Mouse (Mus musculus) activated CD4-positive, CD25-positive, alpha-beta regulatory T cell, adult 4 months (primary cell): ENCODE data around the gene Klhl12. TPM values are rescaled to one million over a fixed set of nuclear protein-coding genes. Genes with fewer than 3 reads are reported as not detected.
A peak's percentile ranks its signal among the peaks of the same experiment; 100 is the strongest.

ENCODE experiments used
- ATAC-seq: one replicate; pipeline ENCODE4 v1.8.0; 2017
- polyA plus RNA-seq, 2 experiments: library from polyadenylated mRNA; unstranded; fragments of 100-300 nt; shearing (Covaris generic); gene quantifications; one replicate each; pipeline ENCODE4 v1.2.1; 2017

Gene Klhl12
- polyA plus RNA-seq, 2 experiments from 2014 or later, result 10.7 to 12.2 TPM

DNA sequence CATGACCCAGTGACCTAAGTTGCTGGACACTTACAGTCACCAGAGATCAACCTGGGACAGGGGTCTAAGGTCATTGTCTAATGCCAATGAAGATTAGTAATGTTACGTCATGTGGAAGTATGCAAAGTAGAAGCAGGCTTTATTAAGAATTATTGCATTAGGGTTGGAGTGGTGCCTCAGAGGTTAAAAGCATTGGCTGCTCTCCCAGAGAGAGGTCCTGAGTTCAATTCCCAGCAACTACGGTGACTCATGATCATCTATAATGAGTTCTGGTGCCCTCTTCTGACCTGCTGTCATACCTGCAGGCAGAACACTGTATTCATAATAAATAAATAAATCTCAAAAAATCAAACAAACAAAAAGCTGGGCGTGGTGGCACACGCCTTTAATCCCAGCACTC, 5.1 kb upstream of the Klhl12 start:
- ATAC-seq, result no peak

DNA sequence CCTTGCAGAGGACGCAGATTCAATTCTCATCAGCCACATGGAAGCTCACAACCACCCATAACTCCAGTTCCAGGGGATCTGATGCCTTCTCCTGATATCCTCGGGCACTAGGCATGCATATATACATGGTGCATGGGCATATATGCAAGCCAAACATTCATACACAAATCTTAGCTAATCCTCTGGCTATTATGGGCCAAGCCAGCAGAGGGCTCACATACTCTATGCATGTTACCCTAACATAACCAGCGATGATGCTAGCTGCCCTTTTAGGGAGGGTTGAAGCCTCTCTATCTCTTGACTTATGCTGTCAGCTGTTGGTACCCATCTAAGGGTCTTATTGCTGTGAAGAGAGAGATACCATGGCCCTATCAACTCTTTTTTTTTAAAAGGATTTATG, 4.3 kb upstream of the Klhl12 start:
- ATAC-seq, result peak; percentile 40

GRCm38 (mm10) chr1:134456060-134456459, 729 bp downstream of the Klhl12 start:
- ATAC-seq, result no peak

GRCm38 (mm10) chr1:134458139-134458727, 2.9 kb downstream of the Klhl12 start:
- no peak for ATAC-seq

GRCm38 (mm10) chr1:134460294-134461284, 5.3 kb downstream of the Klhl12 start:
- ATAC-seq, result no peak

DNA sequence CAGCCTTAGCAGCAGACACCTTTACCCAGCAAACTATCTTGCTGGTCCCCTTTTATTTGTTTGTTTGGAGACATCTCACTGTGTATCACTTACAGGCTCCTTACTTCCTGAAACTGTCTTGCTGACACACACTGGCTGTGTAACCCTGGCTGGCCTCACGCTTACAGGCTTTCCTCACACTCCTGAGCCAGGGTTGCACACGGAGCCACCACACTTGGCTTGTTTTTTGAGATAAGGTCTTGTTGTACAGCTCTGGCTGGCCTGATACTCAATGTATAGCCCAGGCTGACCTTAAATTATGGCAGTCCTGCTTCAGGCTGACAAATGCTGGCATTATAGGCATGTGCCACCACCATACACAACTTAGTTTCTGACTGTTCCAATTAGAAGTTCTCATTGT, 29.3 kb downstream of the Klhl12 start:
- ATAC-seq, result no peak

- ATAC-seq, result no peak
Observed at GRCm38 (mm10) chr1:134490903-134491801, 35.8 kb downstream of the Klhl12 start.

GRCm38 (mm10) chr1:134492276-134492675, 36.9 kb downstream of the Klhl12 start:
- ATAC-seq, result no peak

- no peak for ATAC-seq
Observed at GRCm38 (mm10) chr1:134493496-134493895, 38.2 kb downstream of the Klhl12 start.

GRCm38 (mm10) chr1:134493956-134494355, 38.6 kb downstream of the Klhl12 start:
- ATAC-seq, result no peak

GRCm38 (mm10) chr1:134494428-134495215, 39.3 kb downstream of the Klhl12 start, which contains the start of gene Rabif:
Gene Rabif, plus strand, starts transcription at chr1:134494648.
- ATAC-seq, result peak; percentile 96

DNA sequence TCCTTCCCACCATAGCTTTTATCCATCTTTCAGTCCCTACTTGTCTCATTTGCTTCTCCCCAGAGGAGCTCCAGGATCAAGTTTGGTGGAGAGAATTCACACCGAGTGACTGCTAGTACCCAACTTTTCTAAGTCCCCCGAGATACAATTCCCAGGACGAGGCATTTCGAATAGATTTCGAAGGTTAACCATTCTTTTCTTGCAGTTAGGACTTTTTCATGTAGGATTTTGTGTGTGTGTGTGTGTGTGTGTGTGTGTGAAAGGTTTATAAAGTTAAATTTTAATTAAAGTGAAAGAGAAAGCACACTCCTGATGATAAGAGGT, 39.8 kb downstream of the Klhl12 start:
- ATAC-seq, result no peak

- no peak for ATAC-seq
Observed at GRCm38 (mm10) chr1:134495991-134496390, 40.7 kb downstream of the Klhl12 start.

- no peak for ATAC-seq
Observed at GRCm38 (mm10) chr1:134500916-134501315, 45.6 kb downstream of the Klhl12 start.

DNA sequence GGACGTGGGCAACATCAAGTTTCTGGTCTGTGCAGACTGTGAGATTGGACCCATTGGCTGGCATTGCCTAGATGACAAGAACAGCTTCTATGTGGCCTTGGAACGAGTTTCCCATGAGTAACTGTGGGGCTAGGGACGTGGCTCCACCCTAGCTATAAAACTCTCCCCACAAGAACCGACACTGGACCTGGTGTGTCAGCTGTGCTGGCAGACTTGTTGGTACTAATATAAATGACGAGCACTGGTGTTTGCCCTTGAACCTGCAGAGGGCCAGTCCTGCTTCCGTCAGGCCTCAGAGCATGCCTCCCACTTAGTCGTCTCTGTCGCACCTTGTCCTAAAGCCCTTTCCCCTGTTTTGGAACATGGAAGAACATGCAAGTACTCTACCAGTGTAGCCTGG, 50.9 kb downstream of the Klhl12 start:
- no peak for ATAC-seq

- ATAC-seq, result peak; percentile 94
Observed at GRCm38 (mm10) chr1:134510018-134510417, 54.7 kb downstream of the Klhl12 start.

DNA sequence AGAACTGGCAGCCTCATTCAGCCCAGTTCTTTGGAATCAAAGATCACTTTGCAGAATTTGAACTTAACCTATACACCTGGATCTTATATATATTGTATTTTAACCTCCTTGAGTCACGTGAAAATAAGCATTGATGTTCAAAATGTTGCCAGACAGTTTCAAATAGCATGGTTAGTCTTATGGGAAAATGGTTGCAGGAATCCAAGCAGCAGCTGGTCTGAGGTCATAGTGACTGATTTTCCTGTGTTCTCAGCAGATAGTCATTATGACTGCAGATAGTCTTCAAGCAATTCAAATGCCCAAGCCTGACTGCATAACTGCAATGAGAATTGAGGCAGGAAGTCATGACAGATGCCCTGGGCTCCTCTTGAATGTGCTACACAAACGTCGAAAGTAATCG, 56.9 kb downstream of the Klhl12 start:
- ATAC-seq, result no peak

GRCm38 (mm10) chr1:134512584-134512983, 57.3 kb downstream of the Klhl12 start:
- no peak for ATAC-seq

DNA sequence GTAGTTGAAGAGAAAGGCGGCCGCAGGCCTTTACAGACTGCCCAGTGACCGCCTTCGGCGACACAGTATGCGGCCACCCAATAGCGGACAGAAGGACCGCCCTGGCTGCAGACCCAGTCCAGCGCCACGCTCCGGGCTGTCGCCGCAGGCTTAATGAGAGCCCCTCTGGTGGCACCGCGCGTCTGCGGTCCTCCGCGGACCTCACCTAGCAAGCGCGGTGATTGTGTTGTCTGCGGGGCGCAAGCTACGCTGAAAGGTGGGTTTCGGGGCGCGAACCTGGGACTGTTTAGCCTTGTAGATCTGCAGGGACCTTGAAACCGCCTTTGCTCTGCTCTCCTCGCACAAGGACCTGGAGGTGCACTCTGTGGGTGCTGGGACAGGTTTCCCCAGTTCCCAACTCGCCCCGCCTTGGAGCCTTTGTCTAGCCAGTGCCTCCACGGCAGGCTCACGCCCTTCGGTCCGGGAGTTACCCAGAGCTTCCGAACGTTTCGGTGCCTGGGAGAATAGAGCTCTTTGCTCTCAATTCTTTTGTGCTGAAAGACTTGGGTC, 58.1 kb downstream of the Klhl12 start:
- ATAC-seq, result no peak

DNA sequence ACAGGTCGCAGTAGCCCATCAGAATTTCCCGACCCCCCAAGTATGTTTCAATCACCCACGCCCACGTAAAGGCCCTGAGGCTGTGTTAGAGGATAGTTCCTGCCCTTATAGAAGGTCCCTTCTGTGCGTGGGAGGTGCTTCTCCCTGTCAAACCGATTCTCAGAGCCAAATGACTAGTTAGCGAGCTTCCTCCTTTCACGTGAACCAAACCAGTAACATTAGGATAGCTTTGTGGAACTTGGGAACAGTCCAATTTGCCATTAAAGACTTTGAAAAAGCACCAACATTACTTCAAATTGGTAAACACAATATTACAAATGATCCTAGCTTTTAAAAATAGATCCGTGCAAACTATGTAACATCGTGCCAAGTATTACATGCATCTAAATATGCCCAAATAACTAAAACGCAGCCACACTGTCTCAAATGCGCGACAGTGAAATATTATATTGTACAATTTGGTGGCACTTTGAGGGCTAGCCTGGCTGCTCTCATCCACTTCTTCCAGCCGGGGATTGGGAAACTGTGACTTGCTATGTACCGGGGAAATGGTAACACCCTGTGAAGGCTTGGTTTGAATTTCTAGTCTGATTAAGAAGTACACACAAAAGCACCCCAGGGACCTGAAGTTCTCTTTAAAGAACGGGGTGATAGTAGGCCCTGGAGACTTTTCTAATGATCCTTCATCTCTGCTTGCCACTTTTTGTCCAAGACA, 58.7 kb downstream of the Klhl12 start:
- no peak for ATAC-seq

GRCm38 (mm10) chr1:134515891-134516290, 60.6 kb downstream of the Klhl12 start:
- no peak for ATAC-seq
